Mouse (Mus musculus) hematopoietic stem cell, adult 5-6 weeks (primary cell): ENCODE measurements around the gene Fam155a. TPM values are rescaled to one million over a fixed set of nuclear protein-coding genes. Genes with fewer than 3 reads are reported as not detected.
"Not testable (repeated sequence)": the region's sequence is repeated elsewhere in the genome, so short reads cannot be mapped to it uniquely, and the experiment has no call there.

Experiments used
- ATAC-seq, 2 experiments: fragments of 125-278 bp in 1 of 2; replicated peaks in 1 of 2; 2 replicates each; pipeline ENCODE4 v1.8.0; 2016 to 2017; ENCODE audit warnings: inconsistent platforms in 2 of 2, mild to moderate bottlenecking in 2 of 2, moderate number of reproducible peaks in 2 of 2, low read depth in 1 of 2, moderate TSS enrichment in 1 of 2; ENCODE audit not compliant: low FRiP score in 2 of 2, poor library complexity in 2 of 2, severe bottlenecking in 2 of 2, insufficient read depth in 1 of 2, low TSS enrichment in 1 of 2
- total RNA-seq: library from RNA; stranded (forward); fragments of 172-1452, 232-1000 nt; gene quantifications from 2 replicates; pipeline ENCODE4 v1.2.3, GENCODE M21; 2017

Gene Fam155a
- total RNA-seq, 1 experiment from 2014 or later = not detected

GRCm38 (mm10) chr8:9390229-9390628 is 380.7 kb downstream of the Fam155a start:
- not testable (repeated sequence) for ATAC-seq

- ATAC-seq = no peak
Observed at GRCm38 (mm10) chr8:9369201-9369600, 401.8 kb downstream of the Fam155a start.

GRCm38 (mm10) chr8:9367721-9368120 is 403.2 kb downstream of the Fam155a start:
- no peak for ATAC-seq

GRCm38 (mm10) chr8:9365381-9365780 is 405.6 kb downstream of the Fam155a start:
- ATAC-seq = no peak

GRCm38 (mm10) chr8:9348523-9349135 is 422.3 kb downstream of the Fam155a start:
- peak; percentile 80 to 88; a peak in 3 of 4 replicates for ATAC-seq

- ATAC-seq = no peak
Observed at GRCm38 (mm10) chr8:9347163-9347562, 423.8 kb downstream of the Fam155a start.

GRCm38 (mm10) chr8:9344136-9344535 is 426.8 kb downstream of the Fam155a start:
- no peak for ATAC-seq

GRCm38 (mm10) chr8:9342998-9343397 is 428.0 kb downstream of the Fam155a start:
- ATAC-seq = no peak

GRCm38 (mm10) chr8:9342593-9342992 is 428.4 kb downstream of the Fam155a start:
- no peak for ATAC-seq

GRCm38 (mm10) chr8:9337905-9338304 is 433.1 kb downstream of the Fam155a start:
- no peak for ATAC-seq

GRCm38 (mm10) chr8:9335933-9336303 is 435.0 kb downstream of the Fam155a start:
- ATAC-seq = no peak

- ATAC-seq = no peak
Observed at GRCm38 (mm10) chr8:9335285-9335932, 435.6 kb downstream of the Fam155a start.

GRCm38 (mm10) chr8:9332766-9333165 is 438.2 kb downstream of the Fam155a start:
- ATAC-seq = no peak

- ATAC-seq = no peak; a peak in 2 of 4 replicates
Observed at GRCm38 (mm10) chr8:9309456-9309855, 461.5 kb downstream of the Fam155a start.

GRCm38 (mm10) chr8:9303526-9304135 is 467.3 kb downstream of the Fam155a start:
- ATAC-seq = no peak

GRCm38 (mm10) chr8:9295046-9295445 is 475.9 kb downstream of the Fam155a start:
- no peak for ATAC-seq

GRCm38 (mm10) chr8:9292532-9292931 is 478.4 kb downstream of the Fam155a start:
- ATAC-seq = no peak

GRCm38 (mm10) chr8:9288015-9288729 is 482.8 kb downstream of the Fam155a start:
- ATAC-seq = no peak
